In the genomic region with DNA sequence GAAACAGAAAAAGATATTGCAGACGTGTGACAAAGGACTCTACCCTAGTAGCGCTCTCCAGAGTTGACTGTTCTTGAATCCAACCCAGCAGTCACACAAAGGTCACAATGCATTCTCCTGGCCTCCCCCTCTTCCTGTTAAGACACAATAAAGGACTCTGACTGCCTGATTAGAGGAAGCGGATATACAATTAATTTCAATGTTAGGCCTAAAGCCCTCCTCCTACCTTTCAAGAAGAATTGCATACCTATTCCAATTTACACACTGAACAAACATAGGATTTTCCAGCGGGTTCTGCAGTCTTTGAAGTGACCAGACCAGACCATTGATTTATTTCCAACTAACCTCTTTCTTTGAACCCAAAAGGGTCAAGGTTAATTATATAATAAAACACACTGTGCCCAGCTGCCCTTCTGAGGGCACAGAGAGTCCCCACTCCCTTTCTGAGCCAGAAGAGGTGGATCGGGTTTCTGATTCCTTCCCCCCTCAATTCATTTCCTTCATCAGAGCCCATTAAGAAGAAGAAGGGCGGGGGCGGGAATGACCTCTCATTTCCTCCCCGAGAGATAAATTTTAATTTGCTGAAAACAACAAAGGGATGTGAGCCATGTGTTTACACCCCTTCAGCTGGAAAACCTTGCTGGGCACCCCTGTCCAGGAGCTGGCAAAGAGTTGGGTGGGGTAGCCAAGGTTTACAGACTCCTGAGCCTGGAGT, we compare ENCODE assay signal across 11 mouse cellular contexts. TPM values are rescaled to one million over a fixed set of nuclear protein-coding genes. Genes with fewer than 3 reads are reported as not detected.
A peak's percentile ranks its signal among the peaks of the same experiment; 100 is the strongest.
DNase-seq lines count a peak whose midpoint lies in the region; ATAC-seq and TF ChIP-seq lines count a peak whose summit lies in the region.
"Had no signal": no experiment of that assay in that cellular context is flagged by ENCODE, and none has a peak within 500 bp of the region (broad histone marks: within the 10 kb centered on the region; RNA-seq: fewer than 3 reads in every experiment).

No protein-coding gene starts in this region.

- DNase-seq in adrenal gland, postnatal 14 days = peak; percentile 51
- no peak for DNase-seq in adrenal gland, adult 8-10 months
- no peak for DNase-seq in kidney, adult 18-20 months
- no peak for DNase-seq in ES-E14 (ENCODE audit: low read depth, low spot score)
- DNase-seq in urinary bladder, adult 2 months (ENCODE audit: low spot score) = no peak
- no peak for DNase-seq in spleen, postnatal 4 days (ENCODE audit: low spot score in 2 of 2)
- DNase-seq: cerebellum, adult 2 months; lung, postnatal 14 days had no signal

- H3K4me2 ChIP-seq in kidney, embryonic 15.5 days = peak overlapping the region; percentile 24; the same call in 1 of the 2 replicates
- peak overlapping the region; percentile 30 for H3K4me2 ChIP-seq in intestine, postnatal 0 days (replicated peaks; ENCODE audit: low read depth)

- 10% methylated on average over 8 of the region's 8 CpGs for WGBS in kidney, embryonic 15.5 days
- 35% methylated on average over 8 of the region's 8 CpGs for WGBS in intestine, postnatal 0 days

- peak overlapping the region; percentile 79 for H3K27ac ChIP-seq in kidney, embryonic 15.5 days
- H3K27ac ChIP-seq in ES-E14 (ENCODE audit: insufficient read depth, low read depth, low read length, poor library complexity, severe bottlenecking) = peak overlapping the region; percentile 3; the same call in 1 of the 2 replicates
- peak overlapping the region; percentile 57 for H3K27ac ChIP-seq in intestine, postnatal 0 days (ENCODE audit: low read depth, low read length)

- no peak overlapping the region for H3K9ac ChIP-seq in kidney, embryonic 15.5 days
- no peak overlapping the region for H3K9ac ChIP-seq in ES-E14 (ENCODE audit: insufficient read depth, low read depth, low read length, poor library complexity, severe bottlenecking)
- H3K9ac ChIP-seq in intestine, postnatal 0 days (ENCODE audit: low read depth, low read length) = no peak overlapping the region

- H3K27me3 ChIP-seq in kidney, embryonic 15.5 days = peaks cover 10% of the 10 kb centered on the region; the same call in 1 of the 2 replicates
- H3K27me3 ChIP-seq in intestine, postnatal 0 days (replicated peaks; ENCODE audit: control insufficient read depth, insufficient read depth, low read length) = no peaks in the 10 kb centered on the region

- ATAC-seq in kidney, embryonic 15.5 days (replicated peaks; ENCODE audit: low FRiP score) = 0 out of 2 replicates have a peak, but pooled peaks have one; percentile 7
- ATAC-seq in intestine, postnatal 0 days = no peak

- H3K36me3 ChIP-seq in kidney, embryonic 15.5 days = no peaks in the 10 kb centered on the region
- H3K36me3 ChIP-seq in ES-E14 (ENCODE audit: control insufficient read depth, insufficient read depth, low read length, poor library complexity, severe bottlenecking) = no peaks in the 10 kb centered on the region
- no peaks in the 10 kb centered on the region for H3K36me3 ChIP-seq in intestine, postnatal 0 days (ENCODE audit: control insufficient read depth, insufficient read depth)

- H3K4me1 ChIP-seq in kidney, embryonic 15.5 days = peaks cover 56% of the 10 kb centered on the region
- peaks cover 0 to 20% of the 10 kb centered on the region in 2 experiments; a peak in 2 of 4 replicates for H3K4me1 ChIP-seq in ES-E14 (ENCODE audit: control insufficient read depth in 2 of 2, insufficient read depth in 2 of 2, low read length in 2 of 2, poor library complexity in 1 of 2)
- peaks cover 7% of the 10 kb centered on the region for H3K4me1 ChIP-seq in intestine, postnatal 0 days (replicated peaks; ENCODE audit: control insufficient read depth, insufficient read depth, low read length)

- in situ Hi-C loops in ES-E14 (cut with MboI; ENCODE audit: low sequenced_read_pairs in 2 of 2, unreplicated experiment in 2 of 2) = no loop called here

- no peak overlapping the region for H3K4me3 ChIP-seq in kidney, embryonic 15.5 days (replicated peaks)
- no peak overlapping the region for H3K4me3 ChIP-seq in ES-E14 (ENCODE audit: insufficient read depth in 1 of 2, low read depth in 1 of 2, low read length in 2 of 2, poor library complexity in 1 of 2, severe bottlenecking in 1 of 2)
- no peak overlapping the region for H3K4me3 ChIP-seq in intestine, postnatal 0 days (ENCODE audit: low read depth, low read length)

- TF ChIP-seq CTCF in intestine, postnatal 0 days (IDR thresholded peaks at IDR 0.05; ENCODE audit: low read depth) = no peak

- no peaks in the 10 kb centered on the region; the same call in 1 of the 2 replicates for H3K9me3 ChIP-seq in kidney, embryonic 15.5 days (replicated peaks)
- H3K9me3 ChIP-seq in ES-E14 (ENCODE audit: control insufficient read depth, insufficient read depth, low read depth, low read length) = no peaks in the 10 kb centered on the region
- no peaks in the 10 kb centered on the region for H3K9me3 ChIP-seq in intestine, postnatal 0 days (ENCODE audit: control insufficient read depth)

TF ChIP-seq in ES-E14, 5 proteins besides CTCF, POLR2A, EP300 and RAD21:
- TF ChIP-seq MAFK (IDR thresholded peaks at IDR 0.05; ENCODE audit: insufficient read depth, low read depth, low read length) (no peak), ZNF384 (IDR thresholded peaks at IDR 0.05; ENCODE audit: low read depth, low read length) (no peak), HCFC1 (IDR thresholded peaks at IDR 0.05; ENCODE audit: borderline replicate concordance, insufficient read depth, low read length) (no peak)

RNA-seq across cellular contexts. Expression of gene Parp16, which starts 3.2 kb away (rescaled TPM):
- 15.2 and 17.3 TPM in 2 replicates for total RNA-seq in adrenal gland, postnatal 14 days (2021)
- 10 to 100 TPM; 16.2 to 44.2 (median 33.1) TPM for total RNA-seq in adrenal gland, adult 8-10 months (2022)
- polyA plus RNA-seq in kidney, embryonic 15.5 days (2015; fragmentation: Nextera tagmentation; extraction: Ambion mirVana) = 7.9 and 8.1 TPM in 2 replicates
- 4.9 TPM in 2 replicates for total RNA-seq in ES-E14 (2012; rRNA removed)
- polyA plus RNA-seq in intestine, postnatal 0 days (2015; fragmentation: Nextera tagmentation; extraction: Ambion mirVana) = 9.9 and 10.5 TPM in 2 replicates
- polyA plus RNA-seq in urinary bladder, adult 2 months (2012; rRNA removed) = 4.4 and 4.5 TPM in 2 replicates

RNA-seq across cellular contexts. Expression of gene Igdcc3, which starts 50.9 kb away (rescaled TPM):
- total RNA-seq in adrenal gland, postnatal 14 days (2021) = 1.2 and 1.4 TPM in 2 replicates
- total RNA-seq in adrenal gland, adult 8-10 months (2022) = 1 to 10 TPM in 3 of 4 experiments, under 1 TPM in 1; 0.84 to 4.0 (median 2.4) TPM
- 3.5 and 4.2 TPM in 2 replicates for polyA plus RNA-seq in kidney, embryonic 15.5 days (2015; fragmentation: Nextera tagmentation; extraction: Ambion mirVana)
- total RNA-seq in ES-E14 (2012; rRNA removed) = 6.0 and 6.1 TPM in 2 replicates
- polyA plus RNA-seq in intestine, postnatal 0 days (2015; fragmentation: Nextera tagmentation; extraction: Ambion mirVana) = 0.22 TPM in 2 replicates
- 2.3 and 2.7 TPM in 2 replicates for polyA plus RNA-seq in urinary bladder, adult 2 months (2012; rRNA removed)
- polyA plus RNA-seq: large intestine, adult 2 months had no signal

Comparison
In these comparisons a context has a peak if more than half of its experiments do, and no peak if none do; other contexts are left out.
1. H3K27ac ChIP-seq: peak in every context shown above with its lines; median percentile 79 in kidney, embryonic 15.5 days; 57 in intestine, postnatal 0 days; 3 in ES-E14.